Mouse (Mus musculus): Measurements from ENCODE around the gene Gm21974. TPM values are rescaled to one million over a fixed set of nuclear protein-coding genes. Genes with fewer than 3 reads are reported as not detected.

Gm21974 gene
- polyA plus RNA-seq, 1 experiment from 2014 or later = not detected

Other genes with a start within 250 kb of the Gm21974 start
- 24.9 and 34.5 TPM in 2 replicates for gene Bcl7c, start 186.5 kb downstream of the Gm21974 start, polyA plus RNA-seq (2015; fragmentation: Nextera tagmentation; extraction: Ambion mirVana)
- gene Ctf1, start 182.7 kb downstream of the Gm21974 start, polyA plus RNA-seq (2015; fragmentation: Nextera tagmentation; extraction: Ambion mirVana) = 5.2 and 6.5 TPM in 2 replicates
- gene Ctf2, start 163.3 kb downstream of the Gm21974 start, polyA plus RNA-seq (2015; fragmentation: Nextera tagmentation; extraction: Ambion mirVana) = 0.07 and 0.12 TPM in 2 replicates
- gene Fbxl19, start 150.9 kb downstream of the Gm21974 start, polyA plus RNA-seq (2015; fragmentation: Nextera tagmentation; extraction: Ambion mirVana) = 1.9 and 2.4 TPM in 2 replicates
- 24.6 and 24.9 TPM in 2 replicates for gene Orai3, start 125.6 kb downstream of the Gm21974 start, polyA plus RNA-seq (2015; fragmentation: Nextera tagmentation; extraction: Ambion mirVana)
- 6.2 and 11.4 TPM in 2 replicates for gene Setd1a, start 118.8 kb downstream of the Gm21974 start, polyA plus RNA-seq (2015; fragmentation: Nextera tagmentation; extraction: Ambion mirVana)
- not detected in 2 replicates for gene Gm49388, start 109.8 kb downstream of the Gm21974 start, polyA plus RNA-seq (2015; fragmentation: Nextera tagmentation; extraction: Ambion mirVana)
- 37.6 and 38.4 TPM in 2 replicates for gene Hsd3b7, start 94.8 kb downstream of the Gm21974 start, polyA plus RNA-seq (2015; fragmentation: Nextera tagmentation; extraction: Ambion mirVana)
- 44.7 and 47.5 TPM in 2 replicates for gene Stx4a, start 71.2 kb downstream of the Gm21974 start, polyA plus RNA-seq (2015; fragmentation: Nextera tagmentation; extraction: Ambion mirVana)
- 1.7 and 2.0 TPM in 2 replicates for gene Stx1b, start 70.9 kb downstream of the Gm21974 start, polyA plus RNA-seq (2015; fragmentation: Nextera tagmentation; extraction: Ambion mirVana)
- 7.2 and 8.9 TPM in 2 replicates for gene Zfp646, start 19.2 kb downstream of the Gm21974 start, polyA plus RNA-seq (2015; fragmentation: Nextera tagmentation; extraction: Ambion mirVana)
- gene Zfp668, start 18.6 kb downstream of the Gm21974 start, polyA plus RNA-seq (2015; fragmentation: Nextera tagmentation; extraction: Ambion mirVana) = 11.6 and 14.6 TPM in 2 replicates
- 2.6 and 4.0 TPM in 2 replicates for gene Prss53, start 4.5 kb downstream of the Gm21974 start, polyA plus RNA-seq (2015; fragmentation: Nextera tagmentation; extraction: Ambion mirVana)
- gene Vkorc1, start 163 bp upstream of the Gm21974 start, polyA plus RNA-seq (2015; fragmentation: Nextera tagmentation; extraction: Ambion mirVana) = 260 and 261 TPM in 2 replicates
- 184 and 198 TPM in 2 replicates for gene Bckdk, start 8.6 kb upstream of the Gm21974 start, polyA plus RNA-seq (2015; fragmentation: Nextera tagmentation; extraction: Ambion mirVana)
- gene Kat8, start 17.1 kb upstream of the Gm21974 start, polyA plus RNA-seq (2015; fragmentation: Nextera tagmentation; extraction: Ambion mirVana) = 27.3 and 29.2 TPM in 2 replicates
- gene Prss8, start 34.6 kb upstream of the Gm21974 start, polyA plus RNA-seq (2015; fragmentation: Nextera tagmentation; extraction: Ambion mirVana) = 82.2 and 90.8 TPM in 2 replicates
- gene Prss36, start 51.3 kb upstream of the Gm21974 start, polyA plus RNA-seq (2015; fragmentation: Nextera tagmentation; extraction: Ambion mirVana) = 9.6 and 10.3 TPM in 2 replicates
- gene Fus, start 72.0 kb upstream of the Gm21974 start, polyA plus RNA-seq (2015; fragmentation: Nextera tagmentation; extraction: Ambion mirVana) = 204 and 215 TPM in 2 replicates
- 623 and 626 TPM in 2 replicates for gene Pycard, start 98.4 kb upstream of the Gm21974 start, polyA plus RNA-seq (2015; fragmentation: Nextera tagmentation; extraction: Ambion mirVana)
- 0.38 and 0.60 TPM in 2 replicates for gene Trim72, start 108.5 kb upstream of the Gm21974 start, polyA plus RNA-seq (2015; fragmentation: Nextera tagmentation; extraction: Ambion mirVana)
- gene Itgam, start 167.2 kb upstream of the Gm21974 start, polyA plus RNA-seq (2015; fragmentation: Nextera tagmentation; extraction: Ambion mirVana) = 2.4 and 2.5 TPM in 2 replicates
- gene Gm49368, start 167.2 kb upstream of the Gm21974 start, polyA plus RNA-seq (2015; fragmentation: Nextera tagmentation; extraction: Ambion mirVana) = not detected in 2 replicates
- 0.75 and 0.92 TPM in 2 replicates for gene Itgax, start 234.1 kb upstream of the Gm21974 start, polyA plus RNA-seq (2015; fragmentation: Nextera tagmentation; extraction: Ambion mirVana)